Mouse (Mus musculus) frontal cortex, adult (tissue): ENCODE results near the gene Txlna.

Experiments used
- ATAC-seq: cut with Nextera tagmentation; 2 replicates; pipeline ENCODE4 v1.9.2; 2017; ENCODE audit warnings: mild to moderate bottlenecking, moderate library complexity, mixed read lengths; ENCODE audit not compliant: low TSS enrichment

Txlna gene

DNA sequence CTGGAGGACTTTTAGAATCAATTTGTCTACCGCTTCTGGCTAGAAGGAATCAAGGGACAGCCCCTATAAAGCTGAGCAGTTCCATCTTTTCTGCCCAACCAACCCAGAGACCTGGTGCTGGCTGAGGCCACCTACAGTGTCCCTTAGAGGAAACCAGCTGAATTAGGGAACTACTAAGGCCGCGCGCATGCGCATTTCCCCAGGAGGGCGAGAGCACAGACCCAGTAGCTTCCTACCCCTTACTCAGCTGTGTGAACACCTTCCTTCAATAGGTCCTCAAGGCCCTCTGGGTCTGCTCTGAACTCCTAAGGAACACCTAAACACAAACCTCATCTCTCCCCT, 15.9 kb downstream of the Txlna start:
- ATAC-seq, result peak; percentile 22

DNA sequence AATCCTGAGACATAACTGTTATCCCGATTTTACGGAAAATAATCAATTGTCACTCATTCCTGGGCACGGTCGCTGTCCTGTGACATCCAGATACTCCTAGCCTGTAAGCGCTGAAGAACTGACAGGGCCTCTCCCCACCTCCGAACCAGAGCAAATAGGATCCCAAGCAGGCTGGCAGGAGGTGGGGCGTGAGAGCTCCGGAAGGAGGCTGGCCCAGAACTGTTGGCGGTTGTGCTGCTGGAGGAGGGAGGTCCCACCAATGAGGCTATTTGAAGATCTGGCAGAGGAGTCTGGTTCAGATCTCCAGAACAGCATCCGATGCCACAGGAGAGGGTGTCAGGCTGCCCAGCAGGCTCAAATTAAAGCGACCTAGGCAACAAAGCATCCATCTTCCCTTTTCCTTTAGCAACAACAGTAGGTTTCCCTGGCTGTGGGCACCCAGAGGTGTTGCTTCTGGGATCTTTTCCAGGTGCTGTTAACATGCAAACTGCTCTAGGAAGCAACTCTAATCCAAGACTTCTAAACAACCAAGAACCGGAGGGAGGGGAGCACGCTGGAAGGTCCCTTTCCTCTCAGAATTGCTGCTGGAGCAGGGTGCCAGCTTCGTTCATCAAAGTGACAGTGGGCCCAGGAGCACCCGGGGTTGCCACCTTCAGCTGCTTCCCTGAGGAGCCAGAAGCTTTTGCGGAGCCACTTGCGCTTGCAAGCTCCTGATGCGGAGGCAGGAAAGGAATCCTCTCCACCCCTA, 16.4 kb downstream of the Txlna start:
- peak; percentile 88 for ATAC-seq

DNA sequence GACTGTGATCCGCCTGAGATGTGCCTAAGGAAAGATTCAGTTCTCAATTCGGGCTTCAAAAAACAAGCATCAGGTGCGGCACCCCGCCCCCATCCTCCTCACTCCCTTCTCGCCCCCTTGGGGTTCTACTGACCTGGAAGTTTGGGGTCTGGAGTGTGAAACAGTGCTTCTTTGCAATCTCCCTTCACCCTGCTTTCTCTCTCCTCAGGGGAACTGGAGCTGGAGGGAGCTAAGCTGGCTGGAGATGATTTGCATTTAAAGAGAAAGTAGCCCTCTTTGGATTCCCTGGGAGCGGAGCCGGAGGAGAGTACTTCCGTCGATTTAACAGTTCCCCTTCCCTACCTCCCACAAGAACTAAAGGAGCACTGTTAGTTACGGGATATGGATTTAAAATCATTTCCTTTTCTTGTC, 17.2 kb downstream of the Txlna start, which contains the start of gene Ccdc28b:
TSS of gene Ccdc28b (minus strand) at position 267 of the 411 bp plus-strand sequence.
- ATAC-seq, result peak; percentile 50

DNA sequence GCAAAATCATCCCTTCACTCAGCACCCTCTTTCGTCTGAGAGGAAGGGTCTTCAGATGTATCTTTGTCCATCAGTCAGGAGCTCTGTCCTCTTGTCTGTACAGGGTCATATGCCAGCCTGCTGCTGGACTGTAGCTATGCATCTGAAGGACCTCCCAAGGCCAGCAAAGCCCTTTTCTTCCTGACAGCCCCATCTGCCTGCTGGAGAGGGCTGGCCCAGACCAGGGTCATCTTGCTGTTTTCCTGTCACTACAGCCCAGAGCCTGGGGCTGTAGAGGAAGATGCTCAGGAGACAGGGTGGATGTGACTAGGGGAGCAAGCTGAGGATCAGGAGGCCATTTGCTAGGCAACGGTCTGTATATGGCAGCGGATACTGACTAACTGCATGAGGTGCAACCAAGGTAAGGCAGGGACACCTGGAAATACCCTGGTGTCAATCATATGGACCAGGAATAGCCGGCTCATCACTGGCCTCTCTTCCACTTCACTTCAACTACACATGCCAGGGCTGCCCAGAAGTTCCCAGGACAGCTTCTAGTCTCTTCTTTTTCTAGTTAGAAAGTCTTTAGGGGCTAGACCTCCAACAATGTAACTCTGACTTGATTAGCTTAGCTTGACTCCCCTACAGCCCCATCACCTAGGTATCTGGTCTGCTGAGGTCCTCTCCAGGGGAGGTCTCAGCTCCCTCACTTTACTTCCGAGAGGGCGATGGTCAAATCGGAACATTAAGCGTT, 17.9 kb downstream of the Txlna start:
- no peak for ATAC-seq

DNA sequence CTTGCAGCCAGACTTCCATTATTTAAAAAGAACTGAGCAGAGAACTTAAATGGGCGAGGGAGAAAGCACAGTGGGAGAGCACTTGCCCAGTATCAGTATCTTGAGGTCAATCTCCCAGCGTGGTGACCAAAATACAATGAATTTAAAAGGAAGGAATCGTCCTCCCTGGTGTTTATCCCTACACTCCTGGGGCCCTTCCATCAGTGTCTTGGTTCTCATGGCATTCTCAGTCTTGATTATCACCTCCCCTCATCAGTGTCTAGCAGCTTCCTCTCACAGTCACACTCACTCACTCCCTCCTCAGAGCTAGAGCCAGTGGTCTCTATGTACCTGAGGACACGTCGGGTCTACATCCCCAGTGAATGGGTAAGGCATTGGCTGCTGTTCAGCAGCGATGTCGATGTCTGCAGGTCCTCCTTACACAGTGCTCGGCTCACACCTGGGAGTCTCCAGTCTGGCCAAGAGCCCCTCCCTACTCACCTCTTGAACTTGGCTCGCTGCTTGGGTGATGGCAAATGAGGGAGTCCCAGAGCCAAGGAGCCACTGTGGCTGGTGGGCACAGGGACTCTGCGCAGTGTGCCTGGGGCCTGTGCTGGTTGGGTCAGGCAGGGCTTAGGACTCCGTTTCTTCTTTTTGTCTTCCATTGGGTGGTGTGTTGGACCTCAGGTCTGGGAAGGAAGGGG, 18.6 kb downstream of the Txlna start:
- no peak for ATAC-seq

DNA sequence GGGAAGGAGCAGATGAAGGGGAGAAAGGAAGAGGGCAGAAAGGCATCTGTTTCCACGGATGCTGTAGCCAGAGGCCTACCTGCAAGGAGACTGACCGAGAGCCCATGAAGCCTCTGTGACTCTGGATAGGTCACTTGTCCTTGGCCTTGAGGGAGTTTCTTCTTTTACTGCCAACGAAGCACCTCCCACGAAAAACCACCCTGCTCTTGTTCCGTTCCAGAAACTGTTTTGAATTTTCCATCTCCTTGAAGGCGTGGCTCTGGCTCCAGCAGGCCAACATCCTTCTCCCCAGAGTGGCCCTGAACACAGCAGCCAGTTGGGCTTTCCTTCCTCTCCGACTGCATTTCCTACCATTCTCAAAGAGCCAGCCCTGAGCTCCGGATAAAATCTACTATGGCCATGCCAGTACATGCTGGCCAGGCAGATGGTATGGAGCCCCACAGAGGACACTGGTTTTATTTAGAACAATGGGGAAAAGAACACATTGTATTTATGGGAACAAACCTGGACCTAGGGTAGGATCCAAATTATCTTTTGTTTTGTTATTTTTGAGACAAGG, 19.5 kb downstream of the Txlna start:
- ATAC-seq, result no peak

DNA sequence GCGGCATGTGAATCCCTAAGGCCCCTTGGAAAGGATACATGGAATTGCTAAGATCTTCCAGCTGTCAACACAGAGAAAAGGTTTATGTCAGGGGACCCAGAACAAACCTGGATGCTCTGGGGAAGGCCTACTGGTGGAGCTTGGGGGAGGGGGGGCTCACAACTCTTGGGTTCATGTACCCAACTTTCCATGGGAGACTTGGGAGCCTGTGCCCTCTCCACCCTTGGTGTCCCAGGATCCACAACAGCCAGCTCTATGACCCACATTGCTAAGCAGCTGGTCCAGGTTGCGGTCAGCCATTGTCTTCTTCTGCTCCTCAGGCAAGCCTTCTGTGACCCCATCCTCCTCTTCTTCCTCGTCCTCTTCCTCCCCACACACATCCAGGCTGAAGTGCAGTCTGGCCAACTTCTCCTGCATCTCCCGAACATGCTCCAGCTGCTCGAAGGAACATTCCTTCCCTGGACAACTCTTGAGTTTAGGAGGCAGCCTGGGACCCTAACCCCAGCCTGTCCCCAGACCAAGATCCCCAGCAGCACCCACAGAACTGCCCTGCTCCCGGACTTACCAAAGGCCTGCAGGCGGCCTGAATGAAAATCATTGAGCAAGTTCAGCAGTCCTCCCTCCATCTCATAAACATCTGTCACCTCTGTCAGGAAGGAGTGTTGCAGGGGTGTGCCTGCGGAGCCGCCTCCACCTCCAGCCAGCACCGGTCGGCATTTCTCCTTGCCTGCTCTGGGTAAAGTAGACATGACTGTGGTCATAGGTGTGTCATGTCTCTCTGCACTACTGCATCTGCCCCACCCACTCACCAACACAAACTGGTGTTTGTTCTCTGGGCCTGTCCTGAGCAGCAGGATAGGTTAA, 20.2 kb downstream of the Txlna start:
- ATAC-seq, result no peak

DNA sequence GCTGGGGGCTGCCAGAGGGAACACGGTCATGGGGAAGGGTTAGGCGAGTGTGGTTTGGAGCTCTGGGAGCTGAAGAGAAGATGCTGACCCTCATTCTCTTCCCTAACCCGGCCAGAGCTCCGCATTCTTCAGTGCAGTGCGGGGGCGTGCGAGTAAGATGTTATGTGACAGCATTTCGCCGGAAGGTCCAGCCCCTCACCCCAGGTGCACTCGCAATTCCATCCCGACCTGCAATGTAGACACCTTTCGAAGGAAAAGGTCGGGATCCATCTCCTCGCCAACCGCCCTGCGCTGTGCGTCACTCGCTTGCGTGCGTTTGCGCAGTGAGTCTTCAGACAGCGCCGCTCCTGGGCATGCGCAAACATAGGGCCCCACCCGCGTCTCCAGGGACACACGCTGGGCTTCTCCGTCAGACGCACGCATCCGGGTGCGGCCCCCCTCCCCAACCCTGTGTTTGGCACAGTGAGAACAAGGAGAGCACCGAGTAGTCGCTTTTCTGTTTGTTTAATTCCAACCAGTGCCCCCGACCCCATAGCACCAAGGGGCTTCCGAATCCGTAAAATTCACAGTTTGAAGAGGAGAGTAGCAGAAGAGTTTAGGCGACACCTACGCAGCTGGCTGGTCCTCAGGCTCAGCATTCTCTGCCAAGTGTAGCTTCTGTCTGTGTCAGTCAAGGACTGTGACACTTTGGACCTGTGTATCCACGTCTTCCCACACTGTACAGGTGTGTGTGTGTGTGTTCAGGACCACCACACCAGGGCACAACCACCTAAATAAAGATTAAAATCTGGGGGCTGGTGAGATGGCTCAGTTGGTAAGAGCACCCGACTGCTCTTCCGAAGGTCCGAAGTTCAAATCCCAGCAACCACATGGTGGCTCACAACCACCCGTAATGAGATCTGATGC, 21.8 kb downstream of the Txlna start, which contains the start of gene Iqcc:
TSS of gene Iqcc (minus strand) at position 314 of the 906 bp plus-strand sequence.
- peak; percentile 83 for ATAC-seq

DNA sequence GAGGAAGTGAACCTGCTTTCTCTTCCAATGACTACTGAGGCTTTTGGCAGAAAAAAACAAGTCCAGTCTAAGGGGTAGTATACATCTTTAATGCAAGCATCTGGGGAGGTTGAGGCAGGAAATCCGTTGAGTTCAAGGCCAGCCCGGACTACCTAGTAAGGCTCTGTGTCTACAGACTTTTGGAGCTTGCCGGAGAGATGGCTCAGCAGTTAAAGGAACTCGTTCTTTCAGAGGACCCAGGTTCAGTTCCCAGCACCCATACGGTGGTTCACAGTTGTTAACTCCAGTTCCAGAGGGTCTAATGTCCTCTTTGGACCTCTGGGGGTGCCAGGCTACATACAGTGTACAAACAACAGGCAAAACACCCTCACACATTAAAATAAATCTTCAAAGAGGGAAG, 22.8 kb downstream of the Txlna start:
- ATAC-seq, result no peak

DNA sequence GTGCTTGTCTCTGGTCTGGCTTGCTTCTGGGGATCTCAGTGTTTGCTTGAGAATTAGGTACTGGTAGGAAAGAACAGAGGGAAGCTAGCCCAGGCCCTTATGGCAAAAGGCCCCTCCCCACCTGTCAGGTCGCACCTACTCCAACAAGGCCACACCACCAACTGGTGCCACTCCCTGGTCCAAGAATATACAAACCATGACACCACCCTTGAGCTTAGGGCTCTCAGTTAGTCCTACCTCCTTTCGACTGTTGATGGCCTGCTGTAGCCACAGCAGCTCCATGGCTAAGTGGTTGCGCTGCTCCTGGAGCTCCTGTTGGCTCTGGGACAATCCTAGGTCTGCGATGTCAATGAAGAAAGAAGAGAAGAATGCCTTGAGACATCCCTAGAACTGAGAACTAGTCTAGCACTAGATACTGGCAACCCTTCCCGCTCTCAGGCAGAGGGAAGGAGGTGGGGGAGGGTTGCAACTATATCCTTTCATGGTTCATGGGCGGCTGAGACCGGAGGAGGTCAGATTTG, 23.7 kb downstream of the Txlna start:
- no peak for ATAC-seq

DNA sequence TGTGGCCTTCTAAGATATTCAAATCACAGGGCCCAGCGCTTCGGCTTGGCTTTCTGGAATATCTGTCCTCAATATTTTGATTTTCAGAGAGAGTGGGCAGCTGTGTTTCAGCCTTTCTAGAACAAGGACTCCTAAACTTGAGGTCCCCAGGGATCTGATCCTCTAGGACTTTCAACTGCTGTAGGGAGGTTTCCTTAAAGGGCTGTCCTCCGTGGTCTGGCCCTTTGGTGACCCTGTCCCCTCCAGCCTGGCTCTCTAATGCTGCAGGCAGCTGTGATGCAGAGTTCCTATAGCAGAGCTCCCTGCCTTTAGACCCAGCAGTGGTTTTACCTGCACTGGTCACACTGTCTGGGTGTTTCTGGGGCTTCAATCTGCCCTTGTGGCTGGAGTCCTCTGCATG, 24.2 kb downstream of the Txlna start:
- no peak for ATAC-seq

DNA sequence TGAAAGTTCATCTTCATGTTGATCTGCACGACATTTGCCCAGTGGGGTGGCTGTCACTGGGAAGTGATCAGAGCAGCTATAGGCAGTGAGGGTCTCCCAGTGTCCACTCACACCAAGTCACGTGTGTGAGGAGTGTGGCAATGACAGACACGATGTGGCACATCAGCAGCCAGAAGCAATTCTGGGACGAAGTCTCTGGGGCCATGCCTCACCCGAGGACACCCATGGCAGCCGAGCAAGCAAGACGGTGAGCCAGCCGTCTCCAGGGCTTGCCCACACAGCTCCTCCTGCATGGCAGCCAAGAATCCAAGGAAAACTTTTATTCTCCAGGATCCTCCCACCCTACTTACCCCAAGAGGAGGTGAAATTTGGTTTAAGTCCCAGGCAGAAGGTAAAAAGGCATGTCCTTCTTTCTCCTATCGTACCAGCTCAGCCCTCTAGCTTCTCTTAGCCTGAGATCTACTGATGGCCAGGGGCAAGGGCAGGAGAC, 25.0 kb downstream of the Txlna start:
- peak; percentile 22; the same call in 1 of the 2 replicates for ATAC-seq

DNA sequence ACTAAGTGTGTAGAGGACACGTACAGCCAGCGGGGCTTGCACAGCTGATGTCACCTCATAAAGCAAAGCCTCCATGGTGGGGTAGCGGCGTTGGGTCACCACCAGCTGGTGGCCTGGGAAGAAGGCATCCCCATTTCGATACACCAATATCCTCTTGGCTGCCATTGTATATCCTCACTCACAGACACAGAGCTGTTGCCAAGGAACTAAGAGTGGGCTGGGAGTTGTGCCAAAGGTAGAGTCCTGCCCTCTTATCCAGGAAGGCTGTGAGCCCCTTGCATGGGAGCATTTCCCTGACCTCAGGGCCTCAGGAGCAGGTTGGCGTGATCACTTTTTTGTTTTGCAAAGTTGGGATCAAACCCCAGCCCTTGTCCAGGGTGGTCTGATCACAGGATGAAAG, 26.8 kb downstream of the Txlna start, which contains the start of gene Dcdc2b:
TSS of gene Dcdc2b (minus strand) at position 165 of the 400 bp plus-strand sequence.
- ATAC-seq, result no peak

DNA sequence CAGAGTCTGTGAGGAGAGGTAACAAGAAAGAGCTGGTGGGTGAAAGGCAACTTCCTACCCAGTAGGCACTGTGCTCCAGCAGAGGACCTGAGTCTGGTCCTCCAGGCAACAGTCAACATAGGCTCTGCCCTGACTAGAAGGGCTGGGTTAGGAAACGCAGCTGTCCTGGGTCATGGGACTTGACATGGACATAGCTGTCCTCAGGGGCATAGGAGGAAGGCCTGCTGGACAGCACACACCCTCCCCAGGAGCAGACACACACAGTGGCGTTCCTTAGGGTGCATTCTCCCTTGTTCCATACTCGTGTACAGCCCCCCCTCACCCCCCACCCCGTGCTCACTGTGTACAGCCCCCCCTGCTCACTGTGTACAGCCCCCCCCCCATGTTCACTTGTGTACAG, 30.4 kb downstream of the Txlna start:
- ATAC-seq, result no peak

DNA sequence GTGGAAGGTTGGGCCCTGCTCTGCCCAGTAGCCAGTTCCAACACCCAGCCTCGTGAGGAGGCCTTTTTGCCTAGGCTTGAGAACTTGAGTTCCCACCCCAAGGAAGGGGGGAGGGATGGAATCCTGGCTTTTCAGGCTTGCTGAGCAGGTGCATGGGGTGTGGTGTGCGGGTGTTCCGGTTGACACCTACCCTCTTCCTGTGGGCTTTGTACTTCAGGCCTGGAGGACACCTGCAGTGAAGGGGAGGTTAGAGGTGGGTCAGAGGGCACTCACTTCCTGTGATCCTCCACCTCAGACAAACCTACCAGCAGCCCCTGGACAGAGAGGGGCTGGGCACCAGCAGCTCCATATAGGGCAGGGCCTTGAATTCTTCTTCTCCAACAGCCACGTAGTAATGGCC, 30.8 kb downstream of the Txlna start:
- no peak for ATAC-seq

DNA sequence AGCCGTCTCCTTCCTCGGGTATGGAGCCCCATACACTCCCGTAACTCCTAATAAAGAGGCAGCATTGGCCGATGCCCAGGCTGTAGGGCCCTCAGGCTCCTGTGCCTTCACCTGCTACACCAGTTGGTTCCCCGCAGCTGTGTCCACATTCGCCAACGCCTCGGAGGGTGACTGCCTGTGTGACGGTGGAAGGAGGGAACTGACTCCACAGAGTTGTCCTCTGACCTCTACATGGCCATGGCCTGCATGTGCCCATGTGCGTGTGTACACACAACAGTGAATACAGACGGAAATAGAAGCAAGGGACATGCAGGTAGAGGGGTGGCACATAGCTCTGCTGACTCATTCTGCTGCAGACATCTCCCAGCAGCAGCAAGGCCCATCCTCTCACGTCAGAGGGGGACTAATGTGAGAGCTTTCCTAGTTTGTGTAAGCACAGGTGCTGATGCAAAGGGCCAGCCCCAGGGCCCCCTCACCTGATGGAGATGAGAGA, 31.7 kb downstream of the Txlna start:
- ATAC-seq, result peak; percentile 13

DNA sequence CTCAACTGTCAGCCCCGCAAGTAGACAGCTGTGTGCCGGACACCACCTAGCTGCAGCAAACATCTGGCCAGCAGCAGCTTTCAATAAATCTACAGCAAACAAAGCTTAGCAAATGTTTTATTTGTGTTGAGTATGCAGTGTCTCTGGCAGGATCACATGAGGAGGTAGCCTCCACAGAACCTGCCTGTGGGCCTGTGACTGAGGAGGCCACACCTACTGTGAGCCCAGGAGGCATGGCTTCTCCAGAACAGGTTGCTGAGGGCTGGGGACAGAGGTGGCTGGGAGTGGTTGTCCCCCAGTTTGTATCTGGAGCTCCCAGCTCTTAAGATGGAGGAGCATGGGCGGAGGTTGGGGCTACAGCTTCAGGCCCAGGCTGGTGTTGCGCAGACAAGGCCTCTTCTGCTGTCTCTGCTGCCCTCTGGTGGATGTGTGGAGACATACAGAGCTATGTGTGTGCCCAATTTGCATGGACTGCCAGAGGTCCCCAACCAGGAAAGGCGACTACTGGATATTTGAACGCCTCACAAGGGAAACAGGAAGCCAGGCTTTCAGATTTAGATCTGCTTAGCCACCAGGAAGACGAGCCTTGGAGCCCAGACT, 32.3 kb downstream of the Txlna start:
- ATAC-seq, result peak; percentile 83

DNA sequence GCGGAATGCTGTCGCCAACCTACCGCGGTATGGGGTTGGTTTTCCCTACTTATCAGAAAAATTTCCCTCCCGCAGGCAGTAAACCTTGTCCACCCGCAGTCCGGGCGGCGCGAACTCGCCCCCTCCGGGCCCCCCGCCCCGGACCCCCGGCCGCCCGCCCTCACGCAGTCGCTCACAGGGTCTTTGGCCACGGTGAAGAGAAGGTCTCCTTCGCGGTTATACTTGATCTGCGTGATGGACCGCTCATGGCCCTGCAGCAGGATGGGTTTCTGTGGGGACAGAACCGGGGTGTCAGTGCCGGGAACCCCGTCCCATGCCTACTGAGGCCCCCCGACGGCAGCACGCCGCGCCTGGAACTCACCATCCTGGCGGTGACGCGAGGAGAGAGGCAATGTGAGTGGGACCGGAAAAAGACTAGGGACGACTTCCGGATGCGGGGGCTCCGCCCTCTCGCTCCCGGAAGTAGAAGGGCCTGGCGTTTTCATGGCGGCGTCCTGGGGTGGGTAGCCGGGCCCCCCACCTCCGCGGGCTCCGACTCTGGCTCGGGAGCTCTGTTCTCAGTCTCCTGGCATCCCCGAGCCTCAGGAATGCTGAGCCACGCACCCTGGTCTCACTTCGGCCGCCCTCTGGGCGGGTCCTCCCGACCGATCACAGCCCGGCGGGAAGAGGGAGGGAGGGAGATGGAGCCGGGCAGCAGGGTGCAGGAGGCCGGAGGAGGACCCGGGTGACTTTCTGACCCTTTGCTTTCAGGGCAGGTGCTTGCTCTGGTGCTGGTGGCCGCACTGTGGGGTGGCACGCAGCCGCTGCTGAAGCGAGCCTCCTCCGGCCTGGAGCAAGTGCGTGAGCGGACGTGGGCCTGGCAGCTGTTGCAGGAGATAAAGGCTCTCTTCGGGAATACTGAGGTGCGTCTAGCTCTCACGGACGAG, 40.4 kb downstream of the Txlna start, which contains the start of the genes Eif3i and Tmem234:
TSS of gene Eif3i (minus strand) at position 416 of the 926 bp plus-strand sequence.
TSS of gene Tmem234 (plus strand) at position 436 of the 926 bp plus-strand sequence.
- ATAC-seq, result peak; percentile 98
